Mouse (Mus musculus): ENCODE measurements at regions not wholly inside any gene's neighbourhood (a gene's known extent, or its start where the extent isn't known, plus 50 kb on each side); places are given as distances from the start of the nearest gene placed in this dataset.

- TF ChIP-seq SIN3A (IDR thresholded peaks at IDR 0.05; ENCODE audit: low read length) (no peak), POLR2A (IDR thresholded peaks at IDR 0.05; ENCODE audit: control insufficient read depth in 1 of 2, insufficient read depth in 1 of 2, low read depth in 1 of 2, low read length in 2 of 2, poor library complexity in 1 of 2) (no peak), CTCF (IDR thresholded peaks at IDR 0.05 in 2 of 3, conservative IDR thresholded peaks at IDR 0.05 in 1 of 3; ENCODE audit: control insufficient read depth in 1 of 3, insufficient read depth in 1 of 3, low read depth in 2 of 3, low read length in 3 of 3, poor library complexity in 1 of 3, severe bottlenecking in 1 of 3) (no peak), E2F4 (IDR thresholded peaks at IDR 0.05; ENCODE audit: borderline replicate concordance, low read depth, low read length) (no peak)
Measured at GRCm38 (mm10) chr13:7103289-7103688, 454.7 kb upstream of the Pfkp start.
